Mouse (Mus musculus): ENCODE measurements at regions not wholly inside any gene's neighbourhood (a gene's known extent, or its start where the extent isn't known, plus 50 kb on each side); places are given as distances from the start of the nearest gene placed in this dataset.

GRCm38 (mm10) chr1:183802351-183802750 lies 210.8 kb upstream of the Dusp10 start:
- H3K4me1 ChIP-seq, result peaks cover 6% of the 10 kb centered on the region; the same call in 1 of the 2 replicates
- no peak overlapping the region for H3K27ac ChIP-seq (replicated peaks)
- no peaks in the 10 kb centered on the region for H3K36me3 ChIP-seq
- H3K9ac ChIP-seq, result no peak overlapping the region
- 66% methylated on average over 4 of the region's 4 CpGs for WGBS
- ATAC-seq (ENCODE audit: extremely low read depth, insufficient number of reproducible peaks, low FRiP score, low TSS enrichment), result no peak
- H3K27me3 ChIP-seq (replicated peaks), result no peaks in the 10 kb centered on the region
- H3K4me3 ChIP-seq, result no peak overlapping the region
- H3K9me3 ChIP-seq, result no peaks in the 10 kb centered on the region
- H3K4me2 ChIP-seq, result no peak overlapping the region

- Histone ChIP-seq H3K4me1 (peaks cover 6% of the 10 kb centered on the region; the same call in 1 of the 2 replicates), H3K4me3 (no peak overlapping the region), H3K9ac (no peak overlapping the region), H3K9me3 (no peaks in the 10 kb centered on the region), H3K36me3 (no peaks in the 10 kb centered on the region), H3K27ac (replicated peaks) (no peak overlapping the region), H3K4me2 (no peak overlapping the region), H3K27me3 (replicated peaks) (no peaks in the 10 kb centered on the region)
- no peak for ATAC-seq (ENCODE audit: extremely low read depth, insufficient number of reproducible peaks, low FRiP score, low TSS enrichment)
- WGBS, result 67% methylated on average over 5 of the region's 5 CpGs
Measured at GRCm38 (mm10) chr1:183803357-183803756, 209.7 kb upstream of the Dusp10 start.

GRCm38 (mm10) chr1:183803826-183804225 lies 209.3 kb upstream of the Dusp10 start:
- H3K27me3 ChIP-seq (replicated peaks), result no peaks in the 10 kb centered on the region
- H3K4me2 ChIP-seq, result no peak overlapping the region
- peaks cover 6% of the 10 kb centered on the region; the same call in 1 of the 2 replicates for H3K4me1 ChIP-seq
- no peak overlapping the region for H3K9ac ChIP-seq
- H3K36me3 ChIP-seq, result no peaks in the 10 kb centered on the region
- ATAC-seq (ENCODE audit: extremely low read depth, insufficient number of reproducible peaks, low FRiP score, low TSS enrichment), result no peak
- WGBS, result 55% methylated on average over 1 of the region's 1 CpGs
- H3K9me3 ChIP-seq, result no peaks in the 10 kb centered on the region
- H3K4me3 ChIP-seq, result no peak overlapping the region
- H3K27ac ChIP-seq (replicated peaks), result no peak overlapping the region

GRCm38 (mm10) chr1:183804295-183804694 lies 208.8 kb upstream of the Dusp10 start:
- H3K36me3 ChIP-seq, result no peaks in the 10 kb centered on the region
- whole genome bisulfite sequencing, result 83% methylated on average over 2 of the region's 2 CpGs
- no peak overlapping the region for H3K27ac ChIP-seq (replicated peaks)
- H3K4me3 ChIP-seq, result no peak overlapping the region
- H3K9ac ChIP-seq, result no peak overlapping the region
- ATAC-seq (ENCODE audit: extremely low read depth, insufficient number of reproducible peaks, low FRiP score, low TSS enrichment), result no peak
- no peaks in the 10 kb centered on the region for H3K27me3 ChIP-seq (replicated peaks)
- no peaks in the 10 kb centered on the region for H3K9me3 ChIP-seq
- H3K4me1 ChIP-seq, result peaks cover 6% of the 10 kb centered on the region; the same call in 1 of the 2 replicates
- no peak overlapping the region for H3K4me2 ChIP-seq

- no peak overlapping the region for H3K27ac ChIP-seq (replicated peaks)
Measured at GRCm38 (mm10) chr1:183806864-183807730, 206.0 kb upstream of the Dusp10 start.

GRCm38 (mm10) chr1:183808168-183808567 lies 204.9 kb upstream of the Dusp10 start:
- Histone ChIP-seq H3K36me3 (no peaks in the 10 kb centered on the region), H3K9me3 (no peaks in the 10 kb centered on the region), H3K4me2 (no peak overlapping the region), H3K27me3 (replicated peaks) (no peaks in the 10 kb centered on the region), H3K27ac (replicated peaks) (no peak overlapping the region), H3K4me1 (peaks cover 6% of the 10 kb centered on the region; the same call in 1 of the 2 replicates), H3K4me3 (no peak overlapping the region), H3K9ac (no peak overlapping the region)
- no peak for ATAC-seq (ENCODE audit: extremely low read depth, insufficient number of reproducible peaks, low FRiP score, low TSS enrichment)
- WGBS, result 80% methylated on average over 2 of the region's 2 CpGs

More at GRCm38 (mm10) chr1:183806864-183807730, 206.0 kb upstream of the Dusp10 start:
- no peaks in the 10 kb centered on the region for H3K36me3 ChIP-seq
- no peak overlapping the region for H3K4me2 ChIP-seq
- H3K9me3 ChIP-seq, result no peaks in the 10 kb centered on the region
- ATAC-seq (ENCODE audit: extremely low read depth, insufficient number of reproducible peaks, low FRiP score, low TSS enrichment), result no peak
- peaks cover 6% of the 10 kb centered on the region; the same call in 1 of the 2 replicates for H3K4me1 ChIP-seq
- no peak overlapping the region for H3K9ac ChIP-seq
- H3K4me3 ChIP-seq, result no peak overlapping the region
- 70% methylated on average over 8 of the region's 8 CpGs for WGBS
- H3K27me3 ChIP-seq (replicated peaks), result no peaks in the 10 kb centered on the region

- no peaks in the 10 kb centered on the region for H3K9me3 ChIP-seq
- H3K4me2 ChIP-seq, result no peak overlapping the region
- H3K36me3 ChIP-seq, result no peaks in the 10 kb centered on the region
- H3K27me3 ChIP-seq (replicated peaks), result no peaks in the 10 kb centered on the region
- WGBS, result 26% methylated on average over 5 of the region's 5 CpGs
- H3K4me1 ChIP-seq, result peaks cover 7% of the 10 kb centered on the region
- H3K9ac ChIP-seq, result no peak overlapping the region
- H3K27ac ChIP-seq (replicated peaks), result no peak overlapping the region
- ATAC-seq (ENCODE audit: extremely low read depth, insufficient number of reproducible peaks, low FRiP score, low TSS enrichment), result no peak
- no peak overlapping the region for H3K4me3 ChIP-seq
Measured at GRCm38 (mm10) chr1:183820555-183820954, 192.5 kb upstream of the Dusp10 start.

- no peaks in the 10 kb centered on the region for H3K27me3 ChIP-seq (replicated peaks)
- H3K4me1 ChIP-seq, result peaks cover 6% of the 10 kb centered on the region
- ATAC-seq (ENCODE audit: extremely low read depth, insufficient number of reproducible peaks, low FRiP score, low TSS enrichment), result no peak
- H3K4me3 ChIP-seq, result no peak overlapping the region
- 22% methylated on average over 4 of the region's 4 CpGs for WGBS
- H3K27ac ChIP-seq (replicated peaks), result no peak overlapping the region
- no peak overlapping the region for H3K4me2 ChIP-seq
- no peaks in the 10 kb centered on the region for H3K36me3 ChIP-seq
- no peak overlapping the region for H3K9ac ChIP-seq
- H3K9me3 ChIP-seq, result no peaks in the 10 kb centered on the region
Measured at GRCm38 (mm10) chr1:183826300-183826699, 186.8 kb upstream of the Dusp10 start.

- Histone ChIP-seq H3K4me2 (no peak overlapping the region), H3K27me3 (replicated peaks) (no peaks in the 10 kb centered on the region), H3K9me3 (no peaks in the 10 kb centered on the region), H3K9ac (no peak overlapping the region), H3K4me3 (no peak overlapping the region), H3K27ac (replicated peaks) (no peak overlapping the region), H3K36me3 (no peaks in the 10 kb centered on the region), H3K4me1 (no peaks in the 10 kb centered on the region)
- ATAC-seq (ENCODE audit: extremely low read depth, insufficient number of reproducible peaks, low FRiP score, low TSS enrichment), result no peak
- whole genome bisulfite sequencing, result 61% methylated on average over 4 of the region's 4 CpGs
Measured at GRCm38 (mm10) chr1:183845135-183845534, 168.0 kb upstream of the Dusp10 start.

GRCm38 (mm10) chr1:183853956-183854613 lies 159.0 kb upstream of the Dusp10 start:
- no peaks in the 10 kb centered on the region for H3K4me1 ChIP-seq
- H3K9me3 ChIP-seq, result no peaks in the 10 kb centered on the region
- H3K27ac ChIP-seq (replicated peaks), result no peak overlapping the region
- H3K4me2 ChIP-seq, result no peak overlapping the region
- H3K9ac ChIP-seq, result no peak overlapping the region
- WGBS, result 63% methylated on average over 3 of the region's 3 CpGs
- H3K36me3 ChIP-seq, result no peaks in the 10 kb centered on the region
- H3K4me3 ChIP-seq, result no peak overlapping the region
- no peaks in the 10 kb centered on the region for H3K27me3 ChIP-seq (replicated peaks)
- no peak for ATAC-seq (ENCODE audit: extremely low read depth, insufficient number of reproducible peaks, low FRiP score, low TSS enrichment)

GRCm38 (mm10) chr1:183865111-183865510 lies 148.0 kb upstream of the Dusp10 start:
- WGBS, result 74% methylated on average over 4 of the region's 4 CpGs
- Histone ChIP-seq H3K4me3 (no peak overlapping the region), H3K27ac (replicated peaks) (no peak overlapping the region), H3K27me3 (replicated peaks) (no peaks in the 10 kb centered on the region), H3K36me3 (no peaks in the 10 kb centered on the region), H3K4me1 (no peaks in the 10 kb centered on the region), H3K9me3 (no peaks in the 10 kb centered on the region), H3K9ac (no peak overlapping the region), H3K4me2 (no peak overlapping the region)
- ATAC-seq (ENCODE audit: extremely low read depth, insufficient number of reproducible peaks, low FRiP score, low TSS enrichment), result no peak

All from heart, embryonic 13.5 days (tissue).